Mouse (Mus musculus) small intestine, adult 2 months (tissue): ENCODE measurements around the gene B3gat3.
A peak's percentile ranks its signal among the peaks of the same experiment; 100 is the strongest.

Experiments used
- CTCF ChIP-seq: fragments of 200-500 bp; IDR thresholded peaks from 2 replicates; pipeline ENCODE4 v1.5.1; 2012; ENCODE audit warnings: low read depth, mild to moderate bottlenecking, control low read depth, inconsistent platforms, low read length, moderate library complexity, mixed read lengths; ENCODE audit not compliant: insufficient replicate concordance, insufficient read length; ENCODE audit errors: extremely low read depth
- POLR2A ChIP-seq: fragments of 200-500 bp; IDR thresholded peaks from 2 replicates; pipeline ENCODE4 v1.6.1; 2012; ENCODE audit warnings: low read depth, mild to moderate bottlenecking, control low read depth, inconsistent platforms, low read length, moderate library complexity

- TF ChIP-seq CTCF (peak; percentile 92), POLR2A (no peak)
Measured at GRCm38 (mm10) chr19:8976535-8976934, 56.4 kb downstream of the B3gat3 start.
